Mouse (Mus musculus) hindbrain, embryonic 16.5 days (tissue): Measurements from ENCODE around the gene Slc12a6. TPM values are rescaled to one million over a fixed set of nuclear protein-coding genes. Genes with fewer than 3 reads are reported as not detected.

Source experiments
- ATAC-seq: fragments of 200-750 bp; cut with Nextera tagmentation; 2 replicates; pipeline ENCODE4 v1.8.0; 2017; ENCODE audit warnings: moderate TSS enrichment, moderate library complexity
- H3K27ac ChIP-seq: fragments of 300-500 bp; sonication (generic); 2 replicates; pipeline ENCODE4 v1.5.1; 2014; ENCODE audit warnings: low read depth, mild to moderate bottlenecking, control low read depth, low read length, moderate library complexity
- H3K27me3 ChIP-seq: fragments of 300-500 bp; sonication (generic); replicated peaks from 2 replicates; pipeline ENCODE4 v1.6.1; 2014; ENCODE audit warnings: low read length; ENCODE audit not compliant: control insufficient read depth, insufficient read depth
- H3K36me3 ChIP-seq: fragments of 300-500 bp; sonication (generic); 2 replicates; pipeline ENCODE4 v1.6.1; 2014; ENCODE audit warnings: mild to moderate bottlenecking, low read length, moderate library complexity, mixed read lengths; ENCODE audit not compliant: control insufficient read depth, insufficient read depth
- H3K4me1 ChIP-seq: fragments of 300-500 bp; sonication (generic); 2 replicates; pipeline ENCODE4 v1.6.1; 2014; ENCODE audit warnings: low read depth, low read length; ENCODE audit not compliant: control insufficient read depth, insufficient read depth
- H3K4me2 ChIP-seq: fragments of 300-500 bp; sonication (generic); 2 replicates; pipeline ENCODE4 v1.6.1; 2014; ENCODE audit warnings: mild to moderate bottlenecking, low read length, control low read depth, moderate library complexity
- H3K4me3 ChIP-seq: fragments of 300-500 bp; sonication (generic); 2 replicates; pipeline ENCODE4 v1.5.1; 2014; ENCODE audit warnings: mild to moderate bottlenecking, low read length, control low read depth, moderate library complexity
- H3K9ac ChIP-seq: fragments of 300-500 bp; sonication (generic); 2 replicates; pipeline ENCODE4 v1.6.1; 2014; ENCODE audit warnings: low read depth, mild to moderate bottlenecking, control low read depth, low read length, moderate library complexity
- H3K9me3 ChIP-seq: fragments of 300-500 bp; sonication (generic); 2 replicates; pipeline ENCODE4 v1.6.1; 2014; ENCODE audit warnings: mild to moderate bottlenecking, low read length, moderate library complexity; ENCODE audit not compliant: control insufficient read depth
- WGBS: fragments of 180-500 bp; shearing (Covaris S2); extraction: QIAGEN DNeasy Blood & Tissue Kit; methylation state at CpG from one replicate; pipeline ENCODE4 v1.1.7; 2014; 5-methylcytosine and 5-hydroxymethylcytosine counted together
- polyA plus RNA-seq: library from polyadenylated mRNA; unstranded; fragments of >200 nt; fragmentation: Nextera tagmentation; extraction: Ambion mirVana; gene quantifications from 2 replicates; pipeline ENCODE4 v1.2.1, GENCODE M21; 2015

Gene Slc12a6
- polyA plus RNA-seq, 1 experiment from 2014 or later = 14.7 TPM

- H3K36me3 ChIP-seq = peaks cover 29% of the 10 kb centered on the region
- H3K4me3 ChIP-seq = no peak overlapping the region
- H3K27me3 ChIP-seq = no peaks in the 10 kb centered on the region
- H3K4me2 ChIP-seq = no peak overlapping the region
- 94% methylated on average over 6 of the region's 6 CpGs for WGBS
- no peak overlapping the region for H3K27ac ChIP-seq
- H3K4me1 ChIP-seq = no peaks in the 10 kb centered on the region
- no peak for ATAC-seq
- H3K9ac ChIP-seq = no peak overlapping the region
- no peaks in the 10 kb centered on the region for H3K9me3 ChIP-seq
Measured at GRCm38 (mm10) chr2:112337211-112337610, 71.6 kb downstream of the Slc12a6 start.

- 97% methylated on average over 2 of the region's 2 CpGs for WGBS
- Histone ChIP-seq H3K36me3 (peaks cover 25% of the 10 kb centered on the region), H3K9me3 (no peaks in the 10 kb centered on the region), H3K4me3 (no peak overlapping the region), H3K4me1 (no peaks in the 10 kb centered on the region), H3K27me3 (no peaks in the 10 kb centered on the region), H3K27ac (no peak overlapping the region), H3K4me2 (no peak overlapping the region), H3K9ac (no peak overlapping the region)
- ATAC-seq = no peak
Measured at GRCm38 (mm10) chr2:112339736-112340135, 74.1 kb downstream of the Slc12a6 start.

- no peak for ATAC-seq
- Histone ChIP-seq H3K4me2 (no peak overlapping the region), H3K27ac (no peak overlapping the region), H3K4me3 (no peak overlapping the region), H3K9ac (no peak overlapping the region), H3K36me3 (peaks cover 21% of the 10 kb centered on the region), H3K27me3 (no peaks in the 10 kb centered on the region), H3K9me3 (no peaks in the 10 kb centered on the region), H3K4me1 (no peaks in the 10 kb centered on the region)
- WGBS = 72% methylated on average over 3 of the region's 3 CpGs
Measured at GRCm38 (mm10) chr2:112341117-112341516, 75.5 kb downstream of the Slc12a6 start.

GRCm38 (mm10) chr2:112348246-112348645 is 82.6 kb downstream of the Slc12a6 start:
- Histone ChIP-seq H3K4me3 (no peak overlapping the region), H3K36me3 (peaks cover 25% of the 10 kb centered on the region), H3K27ac (no peak overlapping the region), H3K4me1 (no peaks in the 10 kb centered on the region), H3K4me2 (no peak overlapping the region), H3K9me3 (no peaks in the 10 kb centered on the region), H3K9ac (no peak overlapping the region), H3K27me3 (no peaks in the 10 kb centered on the region)
- ATAC-seq = no peak
- WGBS = 92% methylated on average over 3 of the region's 3 CpGs

- Histone ChIP-seq H3K27me3 (no peaks in the 10 kb centered on the region), H3K36me3 (peaks cover 29% of the 10 kb centered on the region), H3K4me1 (no peaks in the 10 kb centered on the region), H3K9me3 (no peaks in the 10 kb centered on the region), H3K9ac (no peak overlapping the region), H3K4me3 (no peak overlapping the region), H3K27ac (no peak overlapping the region), H3K4me2 (no peak overlapping the region)
- WGBS = 93% methylated on average over 7 of the region's 7 CpGs
- ATAC-seq = no peak
Measured at GRCm38 (mm10) chr2:112353685-112354455, 88.2 kb downstream of the Slc12a6 start.

GRCm38 (mm10) chr2:112359611-112360010 is 94.0 kb downstream of the Slc12a6 start:
- ATAC-seq = no peak
- H3K4me1 ChIP-seq = no peaks in the 10 kb centered on the region
- no peaks in the 10 kb centered on the region for H3K9me3 ChIP-seq
- no peak overlapping the region for H3K27ac ChIP-seq
- no peak overlapping the region for H3K9ac ChIP-seq
- 79% methylated on average over 2 of the region's 2 CpGs for WGBS
- peaks cover 39% of the 10 kb centered on the region for H3K36me3 ChIP-seq
- no peak overlapping the region for H3K4me2 ChIP-seq
- H3K27me3 ChIP-seq = no peaks in the 10 kb centered on the region
- no peak overlapping the region for H3K4me3 ChIP-seq

- WGBS = 90% methylated on average over 12 of the region's 12 CpGs
- Histone ChIP-seq H3K4me3 (no peak overlapping the region), H3K4me1 (no peaks in the 10 kb centered on the region), H3K9ac (no peak overlapping the region), H3K27ac (no peak overlapping the region), H3K4me2 (no peak overlapping the region), H3K36me3 (peaks cover 35% of the 10 kb centered on the region), H3K27me3 (no peaks in the 10 kb centered on the region), H3K9me3 (no peaks in the 10 kb centered on the region)
- ATAC-seq = no peak
Measured at GRCm38 (mm10) chr2:112360012-112360780, 94.6 kb downstream of the Slc12a6 start.

- no peak overlapping the region for H3K27ac ChIP-seq
- WGBS = 88% methylated on average over 2 of the region's 2 CpGs
- no peaks in the 10 kb centered on the region for H3K9me3 ChIP-seq
- H3K27me3 ChIP-seq = no peaks in the 10 kb centered on the region
- ATAC-seq = no peak
- no peak overlapping the region for H3K4me3 ChIP-seq
- H3K4me1 ChIP-seq = no peaks in the 10 kb centered on the region
- peaks cover 33% of the 10 kb centered on the region for H3K36me3 ChIP-seq
- H3K9ac ChIP-seq = no peak overlapping the region
- no peak overlapping the region for H3K4me2 ChIP-seq
Measured at GRCm38 (mm10) chr2:112360781-112361169, 95.2 kb downstream of the Slc12a6 start.

- ATAC-seq = peak; percentile 32
- H3K27ac ChIP-seq = peak overlapping the region; percentile 69
Measured at GRCm38 (mm10) chr2:112367222-112367621, 101.6 kb downstream of the Slc12a6 start.

More at GRCm38 (mm10) chr2:112367222-112367621, 101.6 kb downstream of the Slc12a6 start:
- Histone ChIP-seq H3K4me3 (peak overlapping the region; percentile 88), H3K9me3 (no peaks in the 10 kb centered on the region), H3K4me2 (peak overlapping the region; percentile 80), H3K36me3 (peaks cover 6% of the 10 kb centered on the region), H3K9ac (peak overlapping the region; percentile 88), H3K4me1 (peaks cover 8% of the 10 kb centered on the region), H3K27me3 (no peaks in the 10 kb centered on the region)
- WGBS = 20% methylated on average over 15 of the region's 15 CpGs
